Mouse (Mus musculus) cerebellum, adult 18-20 months (tissue): ENCODE measurements around the gene Sec24d.

Experiments
- DNase-seq, 2 experiments: peaks; one replicate each; pipeline ENCODE4 v3.0.0; 2021

The Sec24d gene

DNA sequence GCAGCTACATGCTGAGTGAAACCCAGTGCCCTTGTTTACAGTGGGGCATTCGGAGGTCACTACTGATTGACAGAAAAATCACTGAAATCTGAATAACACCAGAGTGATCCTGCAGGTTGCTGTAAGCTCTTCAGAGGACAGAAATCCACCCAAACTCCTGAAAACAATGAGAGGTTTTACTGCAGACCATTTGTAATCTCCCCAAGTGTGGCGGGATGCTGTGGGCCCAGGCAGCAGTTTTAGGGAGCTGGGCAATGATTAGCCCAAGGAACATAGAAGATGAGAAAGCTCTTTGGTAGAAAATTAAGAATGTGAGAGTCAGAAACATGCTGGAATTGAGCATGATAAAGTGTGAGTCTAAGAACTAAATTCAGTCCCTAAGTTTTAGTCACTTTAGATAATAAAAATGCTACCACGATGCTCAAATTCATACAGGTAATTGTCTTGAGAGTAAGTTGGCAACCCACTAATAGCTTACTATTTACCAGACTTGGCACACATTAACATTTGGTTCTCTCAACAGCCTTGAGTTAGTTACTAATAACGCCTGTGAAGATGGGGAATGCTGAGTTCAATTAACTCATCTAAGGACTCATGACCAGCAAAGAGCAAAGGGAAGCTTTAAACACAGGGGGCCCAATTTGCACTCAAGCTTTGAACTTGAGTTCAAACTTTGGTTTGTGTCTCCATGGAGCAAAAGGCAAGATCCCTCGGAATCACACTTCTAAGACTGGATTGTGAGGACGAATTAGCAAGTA, 144.7 kb downstream of the Sec24d start:
- DNase-seq = no peak

DNA sequence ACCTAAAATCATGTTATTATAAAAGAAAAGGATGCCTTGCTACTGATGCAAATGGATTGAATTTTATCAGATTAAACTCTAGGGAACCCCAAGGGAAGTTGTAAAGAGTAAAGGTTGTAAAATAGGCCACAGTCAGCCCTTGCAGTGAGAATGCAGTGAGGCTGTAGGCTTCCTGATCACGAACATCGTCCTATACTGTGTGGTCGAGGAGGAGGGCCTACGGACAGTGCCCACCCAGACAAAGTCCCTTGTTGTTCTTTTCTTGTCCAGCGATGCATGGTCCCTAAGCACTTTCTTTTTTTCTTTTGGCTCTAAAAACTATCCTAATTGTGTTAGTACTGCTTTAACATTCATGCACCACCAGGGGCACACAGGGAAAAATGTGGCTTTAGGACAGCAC, 145.9 kb downstream of the Sec24d start:
- DNase-seq = no peak
